ENCODE assay signal across 20 mouse cellular contexts in genomic region chr2:172732453-172733210, GRCm38 (mm10).
DNase-seq lines count a peak whose midpoint lies in the region; ATAC-seq and TF ChIP-seq lines count a peak whose summit lies in the region.
"Had no signal": no experiment of that assay in that cellular context is flagged by ENCODE, and none has a peak within 500 bp of the region (broad histone marks: within the 10 kb centered on the region; RNA-seq: fewer than 3 reads in every experiment).

No protein-coding gene starts in this region.

- no peak overlapping the region for H3K27ac ChIP-seq in midbrain, embryonic 11.5 days (ENCODE audit: low read depth, low read length)
- no peak overlapping the region for H3K27ac ChIP-seq in midbrain, embryonic 16.5 days (ENCODE audit: low read length)
- H3K27ac ChIP-seq in embryonic facial prominence, embryonic 13.5 days: peak overlapping the region; percentile 29; the same call in 1 of the 2 replicates
- H3K27ac ChIP-seq in forebrain, embryonic 16.5 days (ENCODE audit: low read length): no peak overlapping the region
- 0 out of 2 replicates have a peak overlapping the region, but pooled peaks have one; percentile 6 for H3K27ac ChIP-seq in stomach, postnatal 0 days (replicated peaks)
- H3K27ac ChIP-seq: heart, embryonic 10.5 days; left cerebral cortex, adult 2 months; midbrain, embryonic 12.5 days; stomach, embryonic 15.5 days had no signal

- H3K4me2 ChIP-seq in midbrain, embryonic 11.5 days: no peak overlapping the region
- H3K4me2 ChIP-seq in midbrain, embryonic 16.5 days (ENCODE audit: low read length): no peak overlapping the region
- H3K4me2 ChIP-seq in embryonic facial prominence, embryonic 13.5 days: peak overlapping the region; percentile 39
- H3K4me2 ChIP-seq in forebrain, embryonic 16.5 days (ENCODE audit: low read length): peak overlapping the region; percentile 4; the same call in 1 of the 2 replicates
- no peak overlapping the region for H3K4me2 ChIP-seq in stomach, postnatal 0 days (replicated peaks; ENCODE audit: low read depth)
- H3K4me2 ChIP-seq: stomach, embryonic 15.5 days had no signal

- TF ChIP-seq CTCF in stomach, postnatal 0 days (IDR thresholded peaks at IDR 0.05; ENCODE audit: low read depth): no peak

- no peaks in the 10 kb centered on the region for H3K36me3 ChIP-seq in midbrain, embryonic 11.5 days (ENCODE audit: control insufficient read depth, insufficient read depth, low read length)
- no peaks in the 10 kb centered on the region for H3K36me3 ChIP-seq in midbrain, embryonic 16.5 days (ENCODE audit: control insufficient read depth, insufficient read depth, low read length)
- H3K36me3 ChIP-seq in embryonic facial prominence, embryonic 13.5 days: no peaks in the 10 kb centered on the region
- H3K36me3 ChIP-seq in forebrain, embryonic 16.5 days (ENCODE audit: control insufficient read depth, insufficient read depth): no peaks in the 10 kb centered on the region
- no peaks in the 10 kb centered on the region for H3K36me3 ChIP-seq in stomach, postnatal 0 days (ENCODE audit: control insufficient read depth, insufficient read depth, low read length)
- H3K36me3 ChIP-seq: heart, embryonic 10.5 days; midbrain, embryonic 12.5 days; stomach, embryonic 15.5 days had no signal

- H3K9ac ChIP-seq in midbrain, embryonic 11.5 days (ENCODE audit: low read length): no peak overlapping the region
- no peak overlapping the region for H3K9ac ChIP-seq in midbrain, embryonic 16.5 days (ENCODE audit: low read depth, low read length)
- 0 out of 2 replicates have a peak overlapping the region, but pooled peaks have one; percentile 0 for H3K9ac ChIP-seq in embryonic facial prominence, embryonic 13.5 days
- no peak overlapping the region for H3K9ac ChIP-seq in forebrain, embryonic 16.5 days (replicated peaks; ENCODE audit: low read depth, low read length)
- H3K9ac ChIP-seq in stomach, postnatal 0 days (ENCODE audit: low read length): no peak overlapping the region
- H3K9ac ChIP-seq: liver, postnatal 0 days; midbrain, embryonic 12.5 days; stomach, embryonic 15.5 days had no signal

- H3K9me3 ChIP-seq in midbrain, embryonic 11.5 days (ENCODE audit: control insufficient read depth, low read length): no peaks in the 10 kb centered on the region
- no peaks in the 10 kb centered on the region for H3K9me3 ChIP-seq in midbrain, embryonic 16.5 days (replicated peaks; ENCODE audit: control insufficient read depth, low read length, poor library complexity, severe bottlenecking)
- H3K9me3 ChIP-seq in embryonic facial prominence, embryonic 13.5 days: no peaks in the 10 kb centered on the region
- no peaks in the 10 kb centered on the region for H3K9me3 ChIP-seq in forebrain, embryonic 16.5 days (ENCODE audit: control insufficient read depth, low read length)
- no peaks in the 10 kb centered on the region for H3K9me3 ChIP-seq in stomach, postnatal 0 days (ENCODE audit: control insufficient read depth, low read length)
- H3K9me3 ChIP-seq: heart, embryonic 10.5 days; midbrain, embryonic 12.5 days; stomach, embryonic 15.5 days had no signal

- peaks cover 87% of the 10 kb centered on the region for H3K27me3 ChIP-seq in midbrain, embryonic 11.5 days (ENCODE audit: control insufficient read depth, insufficient read depth, low read length)
- H3K27me3 ChIP-seq in midbrain, embryonic 16.5 days (ENCODE audit: control insufficient read depth, insufficient read depth, low read depth, low read length): peaks cover 57% of the 10 kb centered on the region
- peaks cover 79% of the 10 kb centered on the region for H3K27me3 ChIP-seq in embryonic facial prominence, embryonic 13.5 days
- H3K27me3 ChIP-seq in forebrain, embryonic 16.5 days (replicated peaks; ENCODE audit: control insufficient read depth, insufficient read depth, low read length): peaks cover 7% of the 10 kb centered on the region; the same call in 1 of the 2 replicates
- H3K27me3 ChIP-seq in stomach, postnatal 0 days (ENCODE audit: control insufficient read depth, insufficient read depth, low read length): peaks cover 6% of the 10 kb centered on the region; the same call in 1 of the 2 replicates

- 3% methylated on average over 19 of the region's 19 CpGs for WGBS in midbrain, embryonic 11.5 days
- WGBS in midbrain, embryonic 16.5 days: 6% methylated on average over 19 of the region's 19 CpGs
- WGBS in embryonic facial prominence, embryonic 13.5 days: 3% methylated on average over 19 of the region's 19 CpGs
- WGBS in forebrain, embryonic 16.5 days: 9% methylated on average over 19 of the region's 19 CpGs
- WGBS in stomach, postnatal 0 days: 5% methylated on average over 19 of the region's 19 CpGs

- H3K4me3 ChIP-seq in midbrain, embryonic 11.5 days (ENCODE audit: low read depth, low read length): no peak overlapping the region
- H3K4me3 ChIP-seq in midbrain, embryonic 16.5 days (ENCODE audit: low read depth, low read length): no peak overlapping the region
- no peak overlapping the region for H3K4me3 ChIP-seq in embryonic facial prominence, embryonic 13.5 days
- no peak overlapping the region for H3K4me3 ChIP-seq in forebrain, embryonic 16.5 days (replicated peaks; ENCODE audit: low read length)
- no peak overlapping the region for H3K4me3 ChIP-seq in stomach, postnatal 0 days (ENCODE audit: low read depth, low read length)
- H3K4me3 ChIP-seq: heart, embryonic 10.5 days; left cerebral cortex, adult 2 months; midbrain, embryonic 12.5 days; stomach, embryonic 15.5 days had no signal

- DNase-seq in midbrain, embryonic 11.5 days (ENCODE audit: low spot score, missing footprints): peak; percentile 93
- DNase-seq in stomach, postnatal 0 days (ENCODE audit: low spot score): no peak
- no peak for DNase-seq in left cerebral cortex, adult 8-10 months (ENCODE audit: low spot score in 2 of 2)
- DNase-seq in adrenal gland, adult 2 months: no peak
- DNase-seq: cerebellum, postnatal 10 days; gastrocnemius, postnatal 25 days; heart, postnatal 14 days; kidney, adult 8-10 months; kidney, postnatal 25 days; liver; liver, postnatal 0 days; lung, postnatal 36 days; spleen, adult 18-20 months had no signal

- no peak for ATAC-seq in midbrain, embryonic 11.5 days (ENCODE audit: low FRiP score)
- no peak for ATAC-seq in midbrain, embryonic 16.5 days
- no peak for ATAC-seq in embryonic facial prominence, embryonic 13.5 days (ENCODE audit: insufficient number of reproducible peaks, insufficient read depth, low FRiP score, low TSS enrichment, low read depth)
- ATAC-seq in forebrain, embryonic 16.5 days: no peak
- no peak for ATAC-seq in stomach, postnatal 0 days (ENCODE audit: low FRiP score, low TSS enrichment)
- ATAC-seq: liver, postnatal 0 days had no signal

- no peak for TF ChIP-seq EP300 in stomach, postnatal 0 days (optimal IDR thresholded peaks at IDR 0.05)

- H3K4me1 ChIP-seq in midbrain, embryonic 11.5 days (ENCODE audit: control insufficient read depth, insufficient read depth, low read length): peaks cover 22% of the 10 kb centered on the region
- peaks cover 8% of the 10 kb centered on the region for H3K4me1 ChIP-seq in midbrain, embryonic 16.5 days (ENCODE audit: control insufficient read depth, insufficient read depth, low read length)
- H3K4me1 ChIP-seq in embryonic facial prominence, embryonic 13.5 days: peaks cover 53% of the 10 kb centered on the region
- H3K4me1 ChIP-seq in forebrain, embryonic 16.5 days (replicated peaks; ENCODE audit: control insufficient read depth, insufficient read depth, low read length): peaks cover 27% of the 10 kb centered on the region
- H3K4me1 ChIP-seq in stomach, postnatal 0 days (replicated peaks; ENCODE audit: control insufficient read depth, insufficient read depth): 0 out of 2 replicates have a peak, but pooled peaks cover 2% of the 10 kb centered on the region

Comparison
In these comparisons a context has a peak if more than half of its experiments do, and no peak if none do; other contexts are left out.
1. H3K27ac ChIP-seq: peak in embryonic facial prominence, embryonic 13.5 days (single experiment) and stomach, postnatal 0 days (single experiment); none in midbrain, embryonic 11.5 days (single experiment), midbrain, embryonic 16.5 days (single experiment) and forebrain, embryonic 16.5 days (single experiment).
2. H3K4me2 ChIP-seq: peak in embryonic facial prominence, embryonic 13.5 days (single experiment) and forebrain, embryonic 16.5 days (single experiment); none in midbrain, embryonic 11.5 days (single experiment), midbrain, embryonic 16.5 days (single experiment) and stomach, postnatal 0 days (single experiment).